10 mouse cellular contexts compared by ENCODE assay signal in genomic region chr2:157399797-157400196, GRCm38 (mm10). TPM values are rescaled to one million over a fixed set of nuclear protein-coding genes. Genes with fewer than 3 reads are reported as not detected.
"Had no signal": no experiment of that assay in that cellular context is flagged by ENCODE, and none has a peak within 500 bp of the region (broad histone marks: within the 10 kb centered on the region; RNA-seq: fewer than 3 reads in every experiment).

No protein-coding gene starts in this region.

- DNase-seq: kidney, adult 9 months; lung, embryonic 14.5 days; midbrain, embryonic 14.5 days; right cerebral cortex, adult 18-20 months; right cerebral cortex, postnatal 25 days; thymus, adult 18-20 months; thymus, postnatal 14 days had no signal

RNA-seq across cellular contexts. Expression of gene Ghrh, which starts 52.5 kb away (rescaled TPM):
- total RNA-seq: layer of hippocampus, adult 8-10 months; left cerebral cortex, adult 2 months; left cerebral cortex, postnatal 14 days had no signal
